Mouse (Mus musculus): ENCODE data around the gene Kbtbd12. TPM values are rescaled to one million over a fixed set of nuclear protein-coding genes. Genes with fewer than 3 reads are reported as not detected.

Kbtbd12 gene
- total RNA-seq, 2 experiments from 2014 or later, result 26.9 to 32.2 TPM

- no peak for ATAC-seq (replicated peaks; ENCODE audit: low FRiP score, poor library complexity, severe bottlenecking)
Observed at GRCm38 (mm10) chr6:88515971-88516370, 121.8 kb downstream of the Kbtbd12 start.

- ATAC-seq (replicated peaks; ENCODE audit: low FRiP score, poor library complexity, severe bottlenecking), result no peak
Observed at GRCm38 (mm10) chr6:88514546-88514945, 123.2 kb downstream of the Kbtbd12 start.

- ATAC-seq (replicated peaks; ENCODE audit: low FRiP score, poor library complexity, severe bottlenecking), result no peak
Observed at GRCm38 (mm10) chr6:88513984-88514383, 123.8 kb downstream of the Kbtbd12 start.

GRCm38 (mm10) chr6:88503044-88503443 lies 134.7 kb downstream of the Kbtbd12 start:
- no peak for ATAC-seq (replicated peaks; ENCODE audit: low FRiP score, poor library complexity, severe bottlenecking)

- peak; percentile 62 for ATAC-seq (replicated peaks; ENCODE audit: low FRiP score, poor library complexity, severe bottlenecking)
Observed at GRCm38 (mm10) chr6:88502030-88502970, 135.4 kb downstream of the Kbtbd12 start.

GRCm38 (mm10) chr6:88500405-88500767 lies 137.4 kb downstream of the Kbtbd12 start:
- no peak for ATAC-seq (replicated peaks; ENCODE audit: low FRiP score, poor library complexity, severe bottlenecking)

- ATAC-seq (replicated peaks; ENCODE audit: low FRiP score, poor library complexity, severe bottlenecking), result peak; percentile 41
Observed at GRCm38 (mm10) chr6:88499481-88500404, 138.0 kb downstream of the Kbtbd12 start.

Other genes with a start within 250 kb of the Kbtbd12 start
- 3.3 and 6.7 TPM in 2 replicates for gene Eefsec, start 191.4 kb downstream of the Kbtbd12 start, total RNA-seq (2015; ENCODE audit: low replicate concordance)
- 3.1 and 12.4 TPM in 2 replicates for gene Eefsec, start 191.4 kb downstream of the Kbtbd12 start, total RNA-seq (2017; ENCODE audit: low replicate concordance)
- gene Ruvbl1, start 172.5 kb downstream of the Kbtbd12 start, total RNA-seq (2015; ENCODE audit: low replicate concordance), result 8.1 and 12.5 TPM in 2 replicates
- gene Ruvbl1, start 172.5 kb downstream of the Kbtbd12 start, total RNA-seq (2017; ENCODE audit: low replicate concordance), result 23.4 and 35.0 TPM in 2 replicates
- 26.1 and 35.1 TPM in 2 replicates for gene Sec61a1, start 119.0 kb downstream of the Kbtbd12 start, total RNA-seq (2015; ENCODE audit: low replicate concordance)
- 33.3 and 37.7 TPM in 2 replicates for gene Sec61a1, start 119.0 kb downstream of the Kbtbd12 start, total RNA-seq (2017; ENCODE audit: low replicate concordance)
- 29.8 and 41.2 TPM in 2 replicates for gene Mgll, start 86.5 kb upstream of the Kbtbd12 start, total RNA-seq (2015; ENCODE audit: low replicate concordance)
- gene Mgll, start 86.5 kb upstream of the Kbtbd12 start, total RNA-seq (2017; ENCODE audit: low replicate concordance), result 44.1 and 78.5 TPM in 2 replicates
- gene Abtb1, start 204.0 kb upstream of the Kbtbd12 start, total RNA-seq (2015; ENCODE audit: low replicate concordance), result 78.6 and 90.1 TPM in 2 replicates
- gene Abtb1, start 204.0 kb upstream of the Kbtbd12 start, total RNA-seq (2017; ENCODE audit: low replicate concordance), result 218 and 344 TPM in 2 replicates
- gene Podxl2, start 237.1 kb upstream of the Kbtbd12 start, total RNA-seq (2015; ENCODE audit: low replicate concordance), result not detected in 2 replicates
- not detected in 2 replicates for gene Podxl2, start 237.1 kb upstream of the Kbtbd12 start, total RNA-seq (2017; ENCODE audit: low replicate concordance)